Mouse (Mus musculus) liver, embryonic 12.5 days (tissue): Measurements from ENCODE around the gene Polr3f. TPM values are rescaled to one million over a fixed set of nuclear protein-coding genes. Genes with fewer than 3 reads are reported as not detected.

Experiments
- polyA plus RNA-seq: library from polyadenylated mRNA; unstranded; fragments of >200 nt; fragmentation: Nextera tagmentation; extraction: Ambion mirVana; gene quantifications from 2 replicates; pipeline ENCODE4 v1.2.1, GENCODE M21; 2016

Gene Polr3f
- polyA plus RNA-seq, 1 experiment from 2014 or later, result 15.0 TPM

Other genes with a start within 250 kb of the Polr3f start
- gene Ovol2, start 195.6 kb upstream of the Polr3f start, polyA plus RNA-seq, result 0.08 TPM in 1 of 2 replicates, not detected in the other
- 26.3 and 28.3 TPM in 2 replicates for gene Kat14, start 158.7 kb upstream of the Polr3f start, polyA plus RNA-seq
- gene Pet117, start 158.7 kb upstream of the Polr3f start, polyA plus RNA-seq, result 0.74 TPM in 1 of 2 replicates, not detected in the other
- 0.02 and 0.21 TPM in 2 replicates for gene Dzank1, start 304 bp upstream of the Polr3f start, polyA plus RNA-seq
- gene Rbbp9, start 23.2 kb downstream of the Polr3f start, polyA plus RNA-seq, result 15.3 and 15.6 TPM in 2 replicates
- gene Sec23b, start 28.5 kb downstream of the Polr3f start, polyA plus RNA-seq, result 69.0 and 73.1 TPM in 2 replicates
- gene Smim26, start 66.3 kb downstream of the Polr3f start, polyA plus RNA-seq, result 29.6 TPM in 2 replicates
- 34.1 and 35.8 TPM in 2 replicates for gene Dtd1, start 72.2 kb downstream of the Polr3f start, polyA plus RNA-seq